ENCODE assay signal across 28 mouse cellular contexts in genomic region chr4:96751953-96752352, GRCm38 (mm10). TPM values are rescaled to one million over a fixed set of nuclear protein-coding genes. Genes with fewer than 3 reads are reported as not detected.
DNase-seq lines count a peak whose midpoint lies in the region; ATAC-seq and TF ChIP-seq lines count a peak whose summit lies in the region.
"Had no signal": no experiment of that assay in that cellular context is flagged by ENCODE, and none has a peak within 500 bp of the region (broad histone marks: within the 10 kb centered on the region; RNA-seq: fewer than 3 reads in every experiment).

No protein-coding gene starts in this region.

- no peak overlapping the region for H3K27ac ChIP-seq in forebrain, embryonic 14.5 days (ENCODE audit: low read depth, low read length)
- no peak overlapping the region for H3K27ac ChIP-seq in forebrain, embryonic 16.5 days (ENCODE audit: low read length)
- no peak overlapping the region for H3K27ac ChIP-seq in midbrain, postnatal 0 days (ENCODE audit: low read depth, low read length)
- no peak overlapping the region for H3K27ac ChIP-seq in midbrain, embryonic 11.5 days (ENCODE audit: low read depth, low read length)
- H3K27ac ChIP-seq in limb, embryonic 12.5 days: no peak overlapping the region
- H3K27ac ChIP-seq: embryonic facial prominence, embryonic 12.5 days; heart, adult 2 months; liver, embryonic 15.5 days; stomach, embryonic 15.5 days had no signal

- no peak overlapping the region for H3K9ac ChIP-seq in forebrain, embryonic 14.5 days (ENCODE audit: low read length)
- no peak overlapping the region for H3K9ac ChIP-seq in forebrain, embryonic 16.5 days (replicated peaks; ENCODE audit: low read depth, low read length)
- no peak overlapping the region for H3K9ac ChIP-seq in midbrain, postnatal 0 days (replicated peaks; ENCODE audit: low read length, poor library complexity, severe bottlenecking)
- no peak overlapping the region for H3K9ac ChIP-seq in midbrain, embryonic 11.5 days (ENCODE audit: low read length)
- no peak overlapping the region for H3K9ac ChIP-seq in limb, embryonic 12.5 days (replicated peaks)
- H3K9ac ChIP-seq: embryonic facial prominence, embryonic 12.5 days; liver, embryonic 15.5 days; stomach, embryonic 15.5 days had no signal

- no peaks in the 10 kb centered on the region for H3K4me1 ChIP-seq in forebrain, embryonic 14.5 days (ENCODE audit: control insufficient read depth, insufficient read depth, low read length)
- no peaks in the 10 kb centered on the region for H3K4me1 ChIP-seq in forebrain, embryonic 16.5 days (replicated peaks; ENCODE audit: control insufficient read depth, insufficient read depth, low read length)
- H3K4me1 ChIP-seq in midbrain, postnatal 0 days (ENCODE audit: insufficient read depth, low read length): no peaks in the 10 kb centered on the region
- H3K4me1 ChIP-seq in midbrain, embryonic 11.5 days (ENCODE audit: control insufficient read depth, insufficient read depth, low read length): no peaks in the 10 kb centered on the region
- peaks cover 4% of the 10 kb centered on the region; the same call in 1 of the 2 replicates for H3K4me1 ChIP-seq in limb, embryonic 12.5 days (replicated peaks)
- H3K4me1 ChIP-seq: embryonic facial prominence, embryonic 12.5 days; liver, embryonic 15.5 days; stomach, embryonic 15.5 days had no signal

- H3K4me3 ChIP-seq in forebrain, embryonic 14.5 days (ENCODE audit: low read depth, low read length): no peak overlapping the region
- no peak overlapping the region for H3K4me3 ChIP-seq in forebrain, embryonic 16.5 days (replicated peaks; ENCODE audit: low read length)
- no peak overlapping the region for H3K4me3 ChIP-seq in midbrain, postnatal 0 days (ENCODE audit: low read depth, low read length)
- H3K4me3 ChIP-seq in midbrain, embryonic 11.5 days (ENCODE audit: low read depth, low read length): no peak overlapping the region
- no peak overlapping the region for H3K4me3 ChIP-seq in limb, embryonic 12.5 days (replicated peaks)
- H3K4me3 ChIP-seq: embryonic facial prominence, embryonic 12.5 days; heart, adult 2 months; liver, embryonic 15.5 days; myocyte; stomach, embryonic 15.5 days had no signal

- no peak overlapping the region for H3K4me2 ChIP-seq in forebrain, embryonic 14.5 days (ENCODE audit: low read length)
- H3K4me2 ChIP-seq in forebrain, embryonic 16.5 days (ENCODE audit: low read length): no peak overlapping the region
- no peak overlapping the region for H3K4me2 ChIP-seq in midbrain, postnatal 0 days (ENCODE audit: low read depth, low read length, poor library complexity, severe bottlenecking)
- H3K4me2 ChIP-seq in midbrain, embryonic 11.5 days: no peak overlapping the region
- no peak overlapping the region for H3K4me2 ChIP-seq in limb, embryonic 12.5 days
- H3K4me2 ChIP-seq: embryonic facial prominence, embryonic 12.5 days; liver, embryonic 15.5 days; stomach, embryonic 15.5 days had no signal

- TF ChIP-seq CTCF in midbrain, postnatal 0 days (IDR thresholded peaks at IDR 0.05): no peak

- no peaks in the 10 kb centered on the region for H3K27me3 ChIP-seq in forebrain, embryonic 14.5 days (replicated peaks; ENCODE audit: control insufficient read depth, insufficient read depth, low read length)
- H3K27me3 ChIP-seq in forebrain, embryonic 16.5 days (replicated peaks; ENCODE audit: control insufficient read depth, insufficient read depth, low read length): no peaks in the 10 kb centered on the region
- no peaks in the 10 kb centered on the region for H3K27me3 ChIP-seq in midbrain, postnatal 0 days (ENCODE audit: insufficient read depth, low read length)
- H3K27me3 ChIP-seq in midbrain, embryonic 11.5 days (ENCODE audit: control insufficient read depth, insufficient read depth, low read length): no peaks in the 10 kb centered on the region
- H3K27me3 ChIP-seq in limb, embryonic 12.5 days: no peaks in the 10 kb centered on the region
- H3K27me3 ChIP-seq: embryonic facial prominence, embryonic 12.5 days; liver, embryonic 15.5 days; stomach, embryonic 15.5 days had no signal

- H3K36me3 ChIP-seq in forebrain, embryonic 14.5 days (ENCODE audit: control insufficient read depth, insufficient read depth, low read length): no peaks in the 10 kb centered on the region
- no peaks in the 10 kb centered on the region for H3K36me3 ChIP-seq in forebrain, embryonic 16.5 days (ENCODE audit: control insufficient read depth, insufficient read depth)
- H3K36me3 ChIP-seq in midbrain, postnatal 0 days (ENCODE audit: insufficient read depth, low read length): no peaks in the 10 kb centered on the region
- H3K36me3 ChIP-seq in midbrain, embryonic 11.5 days (ENCODE audit: control insufficient read depth, insufficient read depth, low read length): no peaks in the 10 kb centered on the region
- no peaks in the 10 kb centered on the region for H3K36me3 ChIP-seq in limb, embryonic 12.5 days
- H3K36me3 ChIP-seq: embryonic facial prominence, embryonic 12.5 days; liver, embryonic 15.5 days; stomach, embryonic 15.5 days had no signal

- H3K9me3 ChIP-seq in forebrain, embryonic 14.5 days (replicated peaks; ENCODE audit: control insufficient read depth, low read length): no peaks in the 10 kb centered on the region
- H3K9me3 ChIP-seq in forebrain, embryonic 16.5 days (ENCODE audit: control insufficient read depth, low read length): no peaks in the 10 kb centered on the region
- H3K9me3 ChIP-seq in midbrain, postnatal 0 days (ENCODE audit: low read length): no peaks in the 10 kb centered on the region
- H3K9me3 ChIP-seq in midbrain, embryonic 11.5 days (ENCODE audit: control insufficient read depth, low read length): no peaks in the 10 kb centered on the region
- H3K9me3 ChIP-seq in limb, embryonic 12.5 days: no peaks in the 10 kb centered on the region
- H3K9me3 ChIP-seq: embryonic facial prominence, embryonic 12.5 days; liver, embryonic 15.5 days; stomach, embryonic 15.5 days had no signal

- peak; percentile 44 for DNase-seq in forebrain, embryonic 14.5 days (ENCODE audit: low spot score)
- peak; percentile 6 for DNase-seq in midbrain, postnatal 0 days (ENCODE audit: low spot score)
- no peak for DNase-seq in midbrain, embryonic 11.5 days (ENCODE audit: low spot score, missing footprints)
- DNase-seq in spleen, postnatal 4 days (ENCODE audit: low spot score in 2 of 2): no peak
- DNase-seq: B cell, adult 2 months; gastrocnemius, postnatal 10 days; heart, adult 2 months; heart, postnatal 36 days; kidney, adult 18-20 months; kidney, postnatal 10 days; left cerebral cortex, postnatal 4 days; midbrain, embryonic 14.5 days; right cerebral cortex, postnatal 14 days; spleen, adult 18-20 months; thymus, adult 18-20 months; thymus, postnatal 4 days had no signal

- 70% methylated on average over 1 of the region's 1 CpGs for WGBS in forebrain, embryonic 14.5 days
- WGBS in forebrain, embryonic 16.5 days: 59% methylated on average over 1 of the region's 1 CpGs
- WGBS in midbrain, postnatal 0 days: 68% methylated on average over 1 of the region's 1 CpGs
- 91% methylated on average over 1 of the region's 1 CpGs for WGBS in midbrain, embryonic 11.5 days
- 16% methylated on average over 1 of the region's 1 CpGs for WGBS in limb, embryonic 12.5 days

- ATAC-seq in forebrain, embryonic 14.5 days: no peak
- ATAC-seq in forebrain, embryonic 16.5 days: no peak
- no peak for ATAC-seq in midbrain, postnatal 0 days (ENCODE audit: low FRiP score)
- ATAC-seq in midbrain, embryonic 11.5 days (ENCODE audit: low FRiP score): no peak
- peak; percentile 76 for ATAC-seq in limb, embryonic 12.5 days (ENCODE audit: insufficient number of reproducible peaks, insufficient read depth, low FRiP score, low TSS enrichment, low read depth)
- no peak for ATAC-seq in megakaryocyte-erythroid progenitor cell, adult 5-6 weeks (replicated peaks; ENCODE audit: low FRiP score, low TSS enrichment, poor library complexity, severe bottlenecking)
- ATAC-seq: lung, postnatal 0 days had no signal

RNA-seq across cellular contexts. Expression of gene Gm12695, which starts 33.0 kb away (rescaled TPM):
- polyA plus RNA-seq in forebrain, embryonic 14.5 days (2014; fragmentation: Nextera tagmentation; extraction: Ambion mirVana): not detected in 2 replicates
- 0.10 and 0.16 TPM in 2 replicates for polyA plus RNA-seq in forebrain, embryonic 16.5 days (2015; fragmentation: Nextera tagmentation; extraction: Ambion mirVana)
- not detected in 2 replicates for total RNA-seq in midbrain, postnatal 0 days (2014; rRNA removed)
- not detected in 2 replicates for polyA plus RNA-seq in midbrain, postnatal 0 days (2015; fragmentation: Nextera tagmentation; extraction: Ambion mirVana)
- not detected in 2 replicates for polyA plus RNA-seq in midbrain, embryonic 11.5 days (2014; fragmentation: Nextera tagmentation; extraction: Ambion mirVana)
- polyA plus RNA-seq in limb, embryonic 12.5 days (2016; fragmentation: Nextera tagmentation; extraction: Ambion mirVana): not detected in 2 replicates
- not detected in 2 replicates for total RNA-seq in megakaryocyte-erythroid progenitor cell, adult 5-6 weeks (2014; fragmentation: Nextera tagmentation)
- total RNA-seq in megakaryocyte-erythroid progenitor cell, adult 5-6 weeks (2017): not detected in 2 replicates
- total RNA-seq: adrenal gland, adult 18-20 months; gastrocnemius, postnatal 10 days; heart, adult 2 months; heart, postnatal 36 days had no signal
- polyA plus RNA-seq: frontal cortex, adult 2 months; heart, embryonic 14.5 days; liver, embryonic 15.5 days; midbrain, embryonic 14.5 days; myocyte; neural tube, embryonic 14.5 days had no signal

Comparison
In these comparisons a context has a peak if more than half of its experiments do, and no peak if none do; other contexts are left out.
1. DNase-seq: peak in forebrain, embryonic 14.5 days (single experiment) and midbrain, postnatal 0 days (single experiment); none in midbrain, embryonic 11.5 days (single experiment) and spleen, postnatal 4 days (0 of 2).